Mouse (Mus musculus) embryonic facial prominence, embryonic 11.5 days (tissue): ENCODE measurements around the gene Haspin. TPM values are rescaled to one million over a fixed set of nuclear protein-coding genes. Genes with fewer than 3 reads are reported as not detected.

Experiments used
- ATAC-seq: fragments of 200-750 bp; cut with Nextera tagmentation; replicated peaks from 2 replicates; pipeline ENCODE4 v1.8.0; 2017; ENCODE audit warnings: low read depth; ENCODE audit not compliant: insufficient number of reproducible peaks, low FRiP score, low TSS enrichment
- DNase-seq: peaks from one replicate; pipeline ENCODE4 v3.0.0-alpha.2; 2015; ENCODE audit warnings: low spot score
- H3K27ac ChIP-seq: fragments of 300-500 bp; sonication (generic); replicated peaks from 2 replicates; pipeline ENCODE4 v1.5.1; 2014; ENCODE audit warnings: mild to moderate bottlenecking, low read depth, low read length, control low read depth
- H3K27me3 ChIP-seq: fragments of 300-500 bp; sonication (generic); 2 replicates; pipeline ENCODE4 v1.6.1; 2014; ENCODE audit warnings: mild to moderate bottlenecking, low read length, moderate library complexity, mixed read lengths; ENCODE audit not compliant: control insufficient read depth, insufficient read depth
- H3K36me3 ChIP-seq: fragments of 300-500 bp; sonication (generic); replicated peaks from 2 replicates; pipeline ENCODE4 v1.6.1; 2014; ENCODE audit warnings: low read depth, mild to moderate bottlenecking, low read length, moderate library complexity, mixed read lengths; ENCODE audit not compliant: control insufficient read depth, insufficient read depth
- H3K4me1 ChIP-seq: fragments of 300-500 bp; sonication (generic); 2 replicates; pipeline ENCODE4 v1.6.1; 2014; ENCODE audit warnings: low read length, mixed read lengths; ENCODE audit not compliant: control insufficient read depth, insufficient read depth
- H3K4me2 ChIP-seq: fragments of 300-500 bp; sonication (generic); 2 replicates; pipeline ENCODE4 v1.6.1; 2014; ENCODE audit warnings: low read depth, mild to moderate bottlenecking, control low read depth, low read length, moderate library complexity
- H3K4me3 ChIP-seq: fragments of 300-500 bp; sonication (generic); 2 replicates; pipeline ENCODE4 v1.5.1; 2014; ENCODE audit warnings: low read depth, low read length, control low read depth
- H3K9ac ChIP-seq: fragments of 300-500 bp; sonication (generic); replicated peaks from 2 replicates; pipeline ENCODE4 v1.6.1; 2014; ENCODE audit warnings: mild to moderate bottlenecking, control low read depth, low read length
- H3K9me3 ChIP-seq: fragments of 300-500 bp; sonication (generic); replicated peaks from 2 replicates; pipeline ENCODE4 v1.6.1; 2016; ENCODE audit warnings: mild to moderate bottlenecking, low read length, inconsistent platforms, mixed read lengths; ENCODE audit not compliant: control insufficient read depth
- WGBS: fragments of 180-500 bp; shearing (Covaris S2); extraction: QIAGEN DNeasy Blood & Tissue Kit; methylation state at CpG from one replicate; pipeline ENCODE4 v1.1.7; 2014; 5-methylcytosine and 5-hydroxymethylcytosine counted together
- polyA plus RNA-seq: library from polyadenylated mRNA; unstranded; fragments of >200 nt; fragmentation: Nextera tagmentation; extraction: Ambion mirVana; gene quantifications from 2 replicates; pipeline ENCODE4 v1.2.1, GENCODE M21; 2014

The Haspin gene
- polyA plus RNA-seq, 1 experiment from 2014 or later = 21.6 TPM

- no peaks in the 10 kb centered on the region for H3K9me3 ChIP-seq
- H3K27me3 ChIP-seq = peaks cover 14% of the 10 kb centered on the region
- ATAC-seq = peak; percentile 88
- H3K4me2 ChIP-seq = peak within 1 kb of the TSS; percentile 87
- no peak within 1 kb of the TSS for H3K27ac ChIP-seq
- H3K36me3 ChIP-seq = no peaks in the 10 kb centered on the region
- 3% methylated on average over 49 of the region's 49 CpGs for WGBS
- H3K9ac ChIP-seq = peak within 1 kb of the TSS; percentile 59
- peak within 1 kb of the TSS; percentile 42 for H3K4me3 ChIP-seq
- H3K4me1 ChIP-seq = no peaks in the 10 kb centered on the region; the same call in 1 of the 2 replicates
- peak; percentile 64 for DNase-seq
Observed at GRCm38 (mm10) chr11:73159957-73160810, 22.1 kb upstream of the Haspin start, which contains the start of gene P2rx5. P2rx5 (plus strand) TSS chr11:73160421.

GRCm38 (mm10) chr11:73155071-73155470 lies 17.0 kb upstream of the Haspin start:
- no peaks in the 10 kb centered on the region for H3K9me3 ChIP-seq
- no peak overlapping the region for H3K9ac ChIP-seq
- no peak for ATAC-seq
- H3K36me3 ChIP-seq = no peaks in the 10 kb centered on the region
- no peak for DNase-seq
- H3K4me3 ChIP-seq = no peak overlapping the region
- H3K27me3 ChIP-seq = peaks cover 7% of the 10 kb centered on the region
- no peak overlapping the region for H3K4me2 ChIP-seq
- H3K4me1 ChIP-seq = no peaks in the 10 kb centered on the region; the same call in 1 of the 2 replicates
- WGBS = 78% methylated on average over 6 of the region's 6 CpGs
- H3K27ac ChIP-seq = no peak overlapping the region

GRCm38 (mm10) chr11:73148209-73148608 lies 10.1 kb upstream of the Haspin start:
- no peaks in the 10 kb centered on the region for H3K36me3 ChIP-seq

GRCm38 (mm10) chr11:73146975-73147365 lies 8.9 kb upstream of the Haspin start:
- Histone ChIP-seq H3K27ac (no peak overlapping the region), H3K36me3 (no peaks in the 10 kb centered on the region), H3K4me1 (no peaks in the 10 kb centered on the region), H3K4me2 (no peak overlapping the region), H3K4me3 (no peak overlapping the region), H3K9me3 (no peaks in the 10 kb centered on the region), H3K27me3 (no peaks in the 10 kb centered on the region), H3K9ac (no peak overlapping the region)
- no peak for DNase-seq
- 48% methylated on average over 7 of the region's 7 CpGs for WGBS
- ATAC-seq = no peak

More at GRCm38 (mm10) chr11:73148209-73148608, 10.1 kb upstream of the Haspin start:
- Histone ChIP-seq H3K4me1 (no peaks in the 10 kb centered on the region), H3K27ac (no peak overlapping the region), H3K9me3 (no peaks in the 10 kb centered on the region), H3K4me3 (no peak overlapping the region), H3K27me3 (no peaks in the 10 kb centered on the region), H3K4me2 (no peak overlapping the region), H3K9ac (no peak overlapping the region)
- DNase-seq (no peak), ATAC-seq (no peak)
- WGBS = 79% methylated on average over 9 of the region's 9 CpGs

GRCm38 (mm10) chr11:73146026-73146974 lies 8.2 kb upstream of the Haspin start:
- DNase-seq (no peak), ATAC-seq (no peak)
- Histone ChIP-seq H3K4me1 (no peaks in the 10 kb centered on the region), H3K9ac (no peak overlapping the region), H3K27ac (no peak overlapping the region), H3K4me2 (no peak overlapping the region), H3K36me3 (no peaks in the 10 kb centered on the region), H3K9me3 (no peaks in the 10 kb centered on the region), H3K27me3 (no peaks in the 10 kb centered on the region), H3K4me3 (no peak overlapping the region)
- WGBS = 47% methylated on average over 11 of the region's 11 CpGs

GRCm38 (mm10) chr11:73144261-73144681 lies 6.2 kb upstream of the Haspin start:
- Histone ChIP-seq H3K9me3 (no peaks in the 10 kb centered on the region), H3K36me3 (no peaks in the 10 kb centered on the region), H3K4me2 (no peak overlapping the region), H3K4me1 (no peaks in the 10 kb centered on the region), H3K9ac (no peak overlapping the region), H3K4me3 (no peak overlapping the region), H3K27me3 (no peaks in the 10 kb centered on the region), H3K27ac (no peak overlapping the region)
- DNase-seq (no peak), ATAC-seq (no peak)
- WGBS = 75% methylated on average over 1 of the region's 1 CpGs

GRCm38 (mm10) chr11:73137116-73137515 lies 978 bp downstream of the Haspin start:
- 51% methylated on average over 11 of the region's 11 CpGs for WGBS
- no peak overlapping the region for H3K27ac ChIP-seq

More at GRCm38 (mm10) chr11:73137116-73137515, 978 bp downstream of the Haspin start:
- Histone ChIP-seq H3K9ac (peak overlapping the region; percentile 81), H3K4me3 (peak overlapping the region; percentile 90), H3K36me3 (no peaks in the 10 kb centered on the region; the same call in none of the 2 replicates), H3K9me3 (no peaks in the 10 kb centered on the region), H3K4me1 (no peaks in the 10 kb centered on the region; the same call in 1 of the 2 replicates), H3K27me3 (no peaks in the 10 kb centered on the region), H3K4me2 (peak overlapping the region; percentile 76)
- no peak for ATAC-seq
- DNase-seq = peak; percentile 4
